Mouse (Mus musculus) cerebellum, adult 2 months (tissue): ENCODE data around the gene Gm10563. TPM values are rescaled to one million over a fixed set of nuclear protein-coding genes. Genes with fewer than 3 reads are reported as not detected.
"Not testable (repeated sequence)": the region's sequence is repeated elsewhere in the genome, so short reads cannot be mapped to it uniquely, and the experiment has no call there.

ENCODE experiments used
- DNase-seq, 2 experiments: peaks; one replicate each; pipeline ENCODE4 v3.0.0; 2021
- H3K27ac ChIP-seq: fragments of 200-500 bp; 2 replicates; pipeline ENCODE4 v1.5.1; 2012; ENCODE audit warnings: low read length, control low read depth, inconsistent platforms; ENCODE audit not compliant: insufficient read depth
- H3K27me3 ChIP-seq: fragments of 200-500 bp; 2 replicates; pipeline ENCODE4 v1.6.1; 2012; ENCODE audit warnings: inconsistent platforms, mild to moderate bottlenecking, low read length, moderate library complexity; ENCODE audit not compliant: control insufficient read depth, insufficient read depth
- H3K4me1 ChIP-seq: fragments of 200-500 bp; 2 replicates; pipeline ENCODE4 v1.6.1; 2011; ENCODE audit warnings: low read length; ENCODE audit not compliant: control insufficient read depth, insufficient read depth
- H3K4me3 ChIP-seq: fragments of 200-500 bp; replicated peaks from 2 replicates; pipeline ENCODE3; 2011; ENCODE audit warnings: mild to moderate bottlenecking, low read depth, low read length, control low read depth; ENCODE audit not compliant: insufficient read depth
- CTCF ChIP-seq: fragments of 200-500 bp; IDR thresholded peaks from 2 replicates; pipeline ENCODE4 v1.5.1; 2011; ENCODE audit warnings: low read depth, mild to moderate bottlenecking, control low read depth, low read length, moderate library complexity, borderline replicate concordance; ENCODE audit not compliant: insufficient read depth
- POLR2A ChIP-seq: fragments of 200-500 bp; IDR thresholded peaks from 2 replicates; pipeline ENCODE4 v1.6.1; 2011; ENCODE audit warnings: low read length, control low read depth, borderline replicate concordance; ENCODE audit not compliant: insufficient read depth
- WGBS: fragments of 180-500 bp; shearing (Covaris S2); methylation state at CpG from one replicate; pipeline ENCODE4 v1.1.7; 2018; 5-methylcytosine and 5-hydroxymethylcytosine counted together
- polyA plus RNA-seq: library from polyadenylated mRNA; depleted of rRNA; stranded (reverse); fragments of >200 nt; gene quantifications from 2 replicates; pipeline ENCODE4 v1.2.3, GENCODE M21; 2012; rRNA removed

Gene Gm10563
- polyA plus RNA-seq: not detected in 2 replicates

- not testable (repeated sequence) for H3K27me3 ChIP-seq, H3K4me3 ChIP-seq, DNase-seq, H3K27ac ChIP-seq, H3K4me1 ChIP-seq
- 94% methylated on average over 2 of the region's 2 CpGs for WGBS
Observed at GRCm38 (mm10) chr4:155645308-155645707, at the start of gene Gm10563. Gene Gm10563 (minus strand): TSS chr4:155645408.

- DNase-seq: peak; percentile 79 to 84
- 2% methylated on average over 92 of the region's 92 CpGs for WGBS
- H3K4me1 ChIP-seq: peaks cover 29% of the 10 kb centered on the region
- peak overlapping the region; percentile 96 for H3K27ac ChIP-seq
- TF ChIP-seq CTCF (no peak; the same call in 1 of the 2 replicates), POLR2A (peak; percentile 43)
- peak overlapping the region; percentile 57 for H3K4me3 ChIP-seq
- H3K27me3 ChIP-seq: no peaks in the 10 kb centered on the region
Observed at GRCm38 (mm10) chr4:155694482-155695401, 49.5 kb upstream of the Gm10563 start.

GRCm38 (mm10) chr4:155694111-155694481 lies 48.9 kb upstream of the Gm10563 start, which contains the start of gene Fndc10:
Gene Fndc10 (plus strand): TSS chr4:155694342.
- Histone ChIP-seq H3K4me1 (peaks cover 29% of the 10 kb centered on the region), H3K4me3 (peak within 1 kb of the TSS; percentile 57), H3K27me3 (no peaks in the 10 kb centered on the region), H3K27ac (peak within 1 kb of the TSS; percentile 96)
- peak; percentile 90 for DNase-seq
- 1% methylated on average over 38 of the region's 47 CpGs for WGBS
- TF ChIP-seq CTCF (no peak; the same call in 1 of the 2 replicates), POLR2A (0 out of 2 replicates have a peak, but pooled peaks have one; percentile 43)

GRCm38 (mm10) chr4:155692421-155692820 lies 47.2 kb upstream of the Gm10563 start:
- TF ChIP-seq POLR2A: no peak
- no peak for TF ChIP-seq CTCF
- 82% methylated on average over 3 of the region's 3 CpGs for WGBS

GRCm38 (mm10) chr4:155690571-155691375 lies 45.6 kb upstream of the Gm10563 start:
- 14% methylated on average over 12 of the region's 12 CpGs for WGBS
- DNase-seq: peak; percentile 96 to 99
- peak overlapping the region; percentile 97 for H3K27ac ChIP-seq
- H3K27me3 ChIP-seq: no peaks in the 10 kb centered on the region
- H3K4me3 ChIP-seq: no peak overlapping the region
- peaks cover 21% of the 10 kb centered on the region for H3K4me1 ChIP-seq
- TF ChIP-seq CTCF (no peak), POLR2A (0 out of 2 replicates have a peak, but pooled peaks have one; percentile 22)

More at GRCm38 (mm10) chr4:155692421-155692820, 47.2 kb upstream of the Gm10563 start:
- H3K4me1 ChIP-seq: peaks cover 25% of the 10 kb centered on the region
- DNase-seq: no peak
- peak overlapping the region; percentile 24; the same call in 1 of the 2 replicates for H3K27ac ChIP-seq
- no peaks in the 10 kb centered on the region for H3K27me3 ChIP-seq
- H3K4me3 ChIP-seq: no peak overlapping the region

GRCm38 (mm10) chr4:155687764-155688163 lies 42.6 kb upstream of the Gm10563 start:
- WGBS: 95% methylated on average over 4 of the region's 4 CpGs
- not testable (repeated sequence) for H3K4me3 ChIP-seq, H3K27ac ChIP-seq, DNase-seq, H3K27me3 ChIP-seq
- H3K4me1 ChIP-seq: peaks cover 16% of the 10 kb centered on the region

GRCm38 (mm10) chr4:155683670-155684277 lies 38.6 kb upstream of the Gm10563 start:
- H3K27ac ChIP-seq, H3K4me3 ChIP-seq, H3K4me1 ChIP-seq, H3K27me3 ChIP-seq, DNase-seq: not testable (repeated sequence)
- WGBS: 82% methylated on average over 16 of the region's 19 CpGs

GRCm38 (mm10) chr4:155675991-155676390 lies 30.8 kb upstream of the Gm10563 start:
- no peaks in the 10 kb centered on the region for H3K27me3 ChIP-seq
- no peaks in the 10 kb centered on the region for H3K4me1 ChIP-seq
- TF ChIP-seq CTCF: peak; percentile 70
- no peak for TF ChIP-seq POLR2A
- no peak overlapping the region for H3K4me3 ChIP-seq
- peak; percentile 58 to 75 for DNase-seq
- no peak overlapping the region for H3K27ac ChIP-seq
- WGBS: 12% methylated on average over 2 of the region's 2 CpGs
